Comparison of ENCODE assay signal across 8 mouse cellular contexts in genomic region chr10:42476774-42477475, GRCm38 (mm10). TPM values are rescaled to one million over a fixed set of nuclear protein-coding genes. Genes with fewer than 3 reads are reported as not detected.
DNase-seq lines count a peak whose midpoint lies in the region; ATAC-seq lines count a peak whose summit lies in the region.

No protein-coding gene starts in this region.

- no peak for DNase-seq in kidney, postnatal 4 days
- peak; percentile 31 for DNase-seq in MN1 (ENCODE audit: low spot score)
- DNase-seq in gastrocnemius, postnatal 14 days: no peak
- no peak for DNase-seq in layer of hippocampus, postnatal 14 days (ENCODE audit: low spot score in 2 of 2)
- no peak for DNase-seq in embryo, embryonic 11 days

- ATAC-seq in kidney, embryonic 14.5 days (ENCODE audit: low FRiP score, low TSS enrichment): no peak
- ATAC-seq in heart, embryonic 12.5 days (ENCODE audit: insufficient number of reproducible peaks, low FRiP score): no peak
- no peak for ATAC-seq in liver, embryonic 16.5 days (ENCODE audit: low read depth)

- 93% methylated on average over 10 of the region's 10 CpGs for WGBS in kidney, embryonic 14.5 days
- whole genome bisulfite sequencing in heart, embryonic 12.5 days: 91% methylated on average over 10 of the region's 10 CpGs
- 90% methylated on average over 10 of the region's 10 CpGs for WGBS in liver, embryonic 16.5 days (ENCODE audit: insufficient replicate concordance)

- H3K9ac ChIP-seq in kidney, embryonic 14.5 days (ENCODE audit: low read depth, low read length): no peak overlapping the region
- no peak overlapping the region for H3K9ac ChIP-seq in heart, embryonic 12.5 days
- no peak overlapping the region for H3K9ac ChIP-seq in liver, embryonic 16.5 days (ENCODE audit: low read depth, low read length)

- peak overlapping the region; percentile 67; the same call in 1 of the 2 replicates for H3K4me2 ChIP-seq in kidney, embryonic 14.5 days (replicated peaks; ENCODE audit: low read depth, low read length)
- peak overlapping the region; percentile 90 for H3K4me2 ChIP-seq in heart, embryonic 12.5 days
- peak overlapping the region; percentile 95; the same call in 1 of the 2 replicates for H3K4me2 ChIP-seq in liver, embryonic 16.5 days (ENCODE audit: low read depth, low read length)

- peaks cover 4% of the 10 kb centered on the region; the same call in 1 of the 2 replicates for H3K4me1 ChIP-seq in kidney, embryonic 14.5 days (ENCODE audit: control insufficient read depth, insufficient read depth, low read length)
- H3K4me1 ChIP-seq in heart, embryonic 12.5 days (replicated peaks): peaks cover 8% of the 10 kb centered on the region
- peaks cover 32% of the 10 kb centered on the region for H3K4me1 ChIP-seq in liver, embryonic 16.5 days (ENCODE audit: control insufficient read depth, low read depth, low read length)

- H3K36me3 ChIP-seq in kidney, embryonic 14.5 days (ENCODE audit: control insufficient read depth, insufficient read depth, low read length): no peaks in the 10 kb centered on the region
- H3K36me3 ChIP-seq in heart, embryonic 12.5 days: peaks cover 15% of the 10 kb centered on the region
- no peaks in the 10 kb centered on the region for H3K36me3 ChIP-seq in liver, embryonic 16.5 days (ENCODE audit: control insufficient read depth, insufficient read depth)

- intact Hi-C loops in gastrocnemius, postnatal 14 days (cut with DNase I; ENCODE audit: low total_unique reads): no loop called here

- no peak overlapping the region for H3K27ac ChIP-seq in kidney, embryonic 14.5 days (ENCODE audit: low read depth, low read length)
- 0 out of 2 replicates have a peak overlapping the region, but pooled peaks have one; percentile 96 for H3K27ac ChIP-seq in heart, embryonic 12.5 days (ENCODE audit: poor library complexity, severe bottlenecking)
- H3K27ac ChIP-seq in liver, embryonic 16.5 days (ENCODE audit: low read length): no peak overlapping the region

- H3K9me3 ChIP-seq in kidney, embryonic 14.5 days (ENCODE audit: control insufficient read depth, low read length): no peaks in the 10 kb centered on the region
- peaks cover 6% of the 10 kb centered on the region; the same call in 1 of the 2 replicates for H3K9me3 ChIP-seq in heart, embryonic 12.5 days (replicated peaks)
- no peaks in the 10 kb centered on the region for H3K9me3 ChIP-seq in liver, embryonic 16.5 days (replicated peaks; ENCODE audit: control insufficient read depth, low read length)

- H3K4me3 ChIP-seq in kidney, embryonic 14.5 days (ENCODE audit: low read length): no peak overlapping the region
- H3K4me3 ChIP-seq in heart, embryonic 12.5 days: no peak overlapping the region
- H3K4me3 ChIP-seq in liver, embryonic 16.5 days (ENCODE audit: low read depth, low read length): no peak overlapping the region

- no peaks in the 10 kb centered on the region for H3K27me3 ChIP-seq in kidney, embryonic 14.5 days (ENCODE audit: control insufficient read depth, insufficient read depth, low read length)
- H3K27me3 ChIP-seq in heart, embryonic 12.5 days (replicated peaks): no peaks in the 10 kb centered on the region
- H3K27me3 ChIP-seq in liver, embryonic 16.5 days (ENCODE audit: control insufficient read depth, insufficient read depth, low read depth, low read length): no peaks in the 10 kb centered on the region

RNA-seq across cellular contexts. Expression of gene Afg1l, which starts 1.4 kb away (rescaled TPM):
- polyA plus RNA-seq in kidney, embryonic 14.5 days (2014; fragmentation: Nextera tagmentation; extraction: Ambion mirVana): 5.9 and 8.1 TPM in 2 replicates
- 13.5 and 14.1 TPM in 2 replicates for polyA plus RNA-seq in heart, embryonic 12.5 days (2016; fragmentation: Nextera tagmentation; extraction: Ambion mirVana)
- polyA plus RNA-seq in liver, embryonic 16.5 days (2015; fragmentation: Nextera tagmentation; extraction: Ambion mirVana): 2.7 and 2.9 TPM in 2 replicates
- total RNA-seq in gastrocnemius, postnatal 14 days (2021): 1 to 10 TPM; 7.8 to 8.6 TPM
- total RNA-seq in layer of hippocampus, postnatal 14 days (2021): 10 to 100 TPM in 1 of 2 experiments, 1 to 10 TPM in 1; 9.9 to 12.0 TPM

RNA-seq across cellular contexts. Expression of gene Snx3, which starts 24.9 kb away (rescaled TPM):
- 278 and 302 TPM in 2 replicates for polyA plus RNA-seq in kidney, embryonic 14.5 days (2014; fragmentation: Nextera tagmentation; extraction: Ambion mirVana)
- polyA plus RNA-seq in heart, embryonic 12.5 days (2016; fragmentation: Nextera tagmentation; extraction: Ambion mirVana): 353 and 382 TPM in 2 replicates
- polyA plus RNA-seq in liver, embryonic 16.5 days (2015; fragmentation: Nextera tagmentation; extraction: Ambion mirVana): 249 TPM in 2 replicates
- total RNA-seq in gastrocnemius, postnatal 14 days (2021): 100 to 1,000 TPM; 136 to 153 TPM
- total RNA-seq in layer of hippocampus, postnatal 14 days (2021): 100 to 1,000 TPM; 195 to 214 TPM
